Mouse (Mus musculus): ENCODE results near the gene Kcnj10.

DNA sequence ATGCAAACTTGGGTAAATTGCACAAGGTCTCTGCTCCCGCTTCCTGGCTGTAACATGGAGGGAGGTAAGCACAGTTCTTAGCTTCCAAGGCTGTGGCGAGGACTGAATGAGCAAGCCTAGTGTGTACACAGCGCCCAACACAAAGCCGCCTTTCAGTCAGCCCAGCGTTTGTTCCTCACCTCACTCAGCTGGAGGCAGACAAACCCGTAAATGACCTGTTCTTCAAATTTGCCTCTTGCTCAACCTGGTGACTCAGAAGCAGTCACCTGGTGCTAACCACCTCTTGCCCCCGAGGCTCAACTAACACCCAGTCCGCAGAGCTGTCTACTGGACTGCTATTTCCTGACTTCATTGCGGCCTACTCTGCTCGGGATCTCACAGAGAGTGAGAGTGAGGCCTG, 33.1 kb upstream of the Kcnj10 start:
- TF ChIP-seq POLR2A (IDR thresholded peaks at IDR 0.05; ENCODE audit: control insufficient read depth, low read depth, low read length) (no peak), CTCF (IDR thresholded peaks at IDR 0.05; ENCODE audit: control insufficient read depth, insufficient read depth, insufficient replicate concordance, low read depth, low read length) (no peak)
